Mouse (Mus musculus): Measurements from ENCODE around the gene Cd200r3. TPM values are rescaled to one million over a fixed set of nuclear protein-coding genes. Genes with fewer than 3 reads are reported as not detected.

Cd200r3 gene
- under 1 TPM in 1 of 4 experiments, not detected in 3; 0.22 TPM for total RNA-seq (2022)

GRCm38 (mm10) chr16:44943468-44943867 is at the start of gene Cd200r3:
Cd200r3 (plus strand) TSS chr16:44943678.
- DNase-seq = no peak

DNA sequence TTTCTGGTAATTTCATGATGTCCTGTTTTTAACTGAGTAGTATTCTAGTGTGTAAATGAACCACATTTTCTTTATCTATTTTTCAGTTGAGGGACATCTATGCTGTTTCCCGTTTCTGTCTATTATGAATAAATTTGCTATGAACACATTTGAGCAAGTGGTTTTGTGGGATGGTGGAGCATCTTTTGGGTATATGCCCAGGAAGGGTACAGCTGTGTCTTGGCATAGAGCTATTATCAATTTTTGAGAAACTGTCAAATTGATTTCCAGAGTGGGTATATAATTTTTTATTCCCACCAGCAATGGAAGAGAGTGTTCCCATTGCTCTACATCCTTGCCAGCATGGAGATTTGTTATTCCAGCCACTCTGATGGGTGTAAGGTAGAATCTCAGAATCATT is 11.5 kb upstream of the Cd200r3 start:
- DNase-seq = no peak

DNA sequence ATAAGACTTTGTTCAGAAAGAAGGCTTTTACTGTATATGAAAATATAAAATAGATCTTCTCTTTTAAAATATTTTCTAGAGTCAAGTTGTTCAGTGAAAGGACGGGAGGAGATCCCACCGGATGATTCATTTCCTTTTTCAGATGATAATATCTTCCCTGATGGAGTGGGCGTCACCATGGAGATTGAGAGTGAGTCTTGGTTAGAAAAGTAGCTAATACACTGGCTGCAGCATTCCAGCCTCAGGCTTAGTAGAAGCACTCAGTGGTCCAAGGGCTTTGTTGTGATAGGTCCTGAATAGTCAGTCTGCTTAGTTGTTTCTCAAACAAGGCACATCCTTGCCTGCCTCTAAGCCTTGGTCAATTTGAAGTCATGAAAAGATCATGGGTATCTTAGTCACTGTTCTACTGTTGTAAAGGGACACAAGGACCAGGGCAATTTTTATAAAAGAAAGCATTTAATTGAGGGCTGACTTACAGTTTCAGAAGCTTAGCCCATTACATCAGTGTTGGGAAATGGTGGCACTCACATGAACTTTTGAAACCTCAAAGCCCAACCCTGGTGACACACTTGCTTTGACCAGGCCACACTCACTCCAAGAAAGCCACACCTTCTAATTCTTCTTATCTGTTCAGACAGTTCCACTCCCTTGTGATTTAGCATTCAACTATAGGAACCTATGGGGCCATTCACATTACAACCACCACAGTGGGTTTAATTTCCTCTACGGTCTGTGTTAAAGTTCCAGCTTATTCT is 8.1 kb downstream of the Cd200r3 start:
- DNase-seq = no peak

GRCm38 (mm10) chr16:44962296-44962695 is 18.8 kb downstream of the Cd200r3 start:
- no peak for DNase-seq

DNA sequence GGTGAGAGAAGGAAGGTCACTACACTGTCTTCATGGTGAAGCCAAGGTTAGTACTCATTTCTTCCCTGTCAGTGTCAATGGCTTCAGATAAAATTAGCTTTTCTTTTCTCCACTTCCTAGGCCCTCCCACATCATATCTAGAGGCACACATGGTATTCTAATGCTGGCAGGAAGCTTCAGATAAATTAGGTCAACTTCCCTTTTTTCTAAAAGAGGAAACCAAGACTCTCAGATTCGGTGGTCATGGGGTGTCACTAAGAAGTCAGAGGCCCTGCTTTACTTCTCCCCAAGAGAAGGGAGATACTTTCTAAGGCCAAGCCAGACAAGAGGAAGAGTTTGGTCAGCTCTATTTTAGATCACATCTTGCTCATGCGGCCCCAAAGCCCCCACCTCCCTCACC is 19.3 kb downstream of the Cd200r3 start:
- DNase-seq = no peak

- no peak for DNase-seq
Observed at GRCm38 (mm10) chr16:44964526-44965374, 21.3 kb downstream of the Cd200r3 start.

DNA sequence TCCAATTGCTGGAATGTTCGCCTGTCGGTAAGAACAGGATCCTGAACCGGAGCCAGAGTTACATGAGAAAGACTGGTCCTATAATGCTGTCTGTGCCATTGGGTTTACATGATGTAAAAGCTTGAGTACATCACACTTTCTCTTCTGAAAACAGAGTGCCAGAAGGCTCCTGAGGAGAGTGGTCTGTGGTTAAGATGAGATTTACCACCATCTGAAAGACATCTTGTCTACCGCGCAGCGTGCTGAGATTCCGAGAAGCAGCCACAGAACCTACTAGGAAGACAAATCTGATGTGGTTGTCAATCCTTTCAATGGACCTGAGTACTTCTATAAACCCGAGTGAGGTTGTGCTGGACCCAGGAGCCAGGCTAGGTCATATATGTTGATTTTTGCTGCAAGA is 21.9 kb downstream of the Cd200r3 start:
- no peak for DNase-seq

DNA sequence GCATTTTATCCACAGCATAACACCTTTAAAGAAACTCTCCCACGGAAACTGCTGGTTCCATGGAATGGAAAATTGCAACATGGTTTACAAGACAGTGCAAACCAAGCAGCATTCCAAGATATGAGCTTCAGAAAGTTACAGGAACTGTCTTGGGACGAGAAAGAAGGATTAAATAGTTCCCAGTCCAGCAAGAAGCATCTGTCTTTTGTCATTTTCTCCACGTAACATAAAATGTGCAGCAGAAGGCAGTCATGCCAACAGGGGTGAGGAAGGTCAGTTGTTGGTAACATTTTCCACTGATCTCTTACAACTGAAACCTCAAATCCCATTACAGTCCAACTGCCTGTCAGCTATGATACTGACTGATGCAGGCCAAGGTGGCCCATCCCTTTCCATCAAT is 22.4 kb downstream of the Cd200r3 start:
- no peak for DNase-seq

DNA sequence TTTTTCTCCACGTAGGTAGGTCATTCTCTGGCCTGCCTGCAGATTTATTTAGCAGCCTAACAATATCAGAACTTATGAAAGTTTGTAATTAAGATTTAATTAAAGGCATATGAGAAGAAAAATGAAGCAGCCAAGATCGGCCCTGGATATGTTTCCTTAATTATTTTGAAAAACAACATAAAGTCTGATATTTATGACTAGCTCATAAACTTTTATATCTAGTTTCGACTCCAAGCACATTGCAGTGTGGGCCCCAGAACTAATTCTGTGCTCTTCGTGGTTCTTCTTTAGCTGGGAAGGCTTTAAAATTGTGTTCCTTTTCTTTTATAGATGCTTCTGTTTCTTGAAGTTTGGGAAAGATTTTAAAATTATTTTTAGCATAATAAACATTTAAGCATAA is 23.4 kb downstream of the Cd200r3 start:
- DNase-seq = no peak

DNA sequence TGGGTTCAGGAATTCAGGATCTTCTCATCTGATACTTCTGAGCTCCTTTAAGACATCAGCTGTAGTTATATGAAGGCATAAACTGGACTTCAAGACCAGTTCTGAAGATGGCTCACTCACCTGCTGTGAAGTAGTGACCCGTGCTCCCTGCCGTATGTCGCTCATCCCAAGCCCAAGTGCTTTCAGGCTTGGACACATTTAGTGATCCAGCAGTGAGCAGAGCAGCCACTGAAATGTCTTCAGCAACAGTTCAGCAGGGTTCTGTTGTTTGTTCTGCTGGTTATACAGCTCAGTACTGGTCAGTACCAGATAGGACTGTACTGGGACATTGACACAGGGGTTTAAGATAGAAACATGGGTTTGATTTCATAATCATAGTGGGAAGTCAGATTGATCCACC is 24.6 kb downstream of the Cd200r3 start:
- no peak for DNase-seq

DNA sequence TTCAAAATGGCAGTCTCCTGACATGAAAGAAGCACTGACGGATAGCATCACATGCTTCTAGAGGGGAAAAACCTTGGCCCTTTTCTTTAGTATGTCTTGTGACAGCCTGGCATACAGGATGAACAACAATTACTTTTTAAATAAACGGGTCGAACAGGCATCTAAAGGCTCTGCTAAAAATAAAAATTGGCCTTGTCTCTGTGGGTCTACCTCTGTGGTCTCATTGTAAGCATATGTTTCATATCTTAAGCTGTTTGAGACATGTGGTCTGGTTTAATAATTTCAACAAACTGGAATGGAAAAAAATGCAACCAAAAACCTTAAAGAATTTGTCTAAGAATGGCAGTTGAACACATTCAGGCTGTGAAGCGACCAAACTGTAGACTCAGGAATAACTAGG is 27.4 kb downstream of the Cd200r3 start:
- no peak for DNase-seq

DNA sequence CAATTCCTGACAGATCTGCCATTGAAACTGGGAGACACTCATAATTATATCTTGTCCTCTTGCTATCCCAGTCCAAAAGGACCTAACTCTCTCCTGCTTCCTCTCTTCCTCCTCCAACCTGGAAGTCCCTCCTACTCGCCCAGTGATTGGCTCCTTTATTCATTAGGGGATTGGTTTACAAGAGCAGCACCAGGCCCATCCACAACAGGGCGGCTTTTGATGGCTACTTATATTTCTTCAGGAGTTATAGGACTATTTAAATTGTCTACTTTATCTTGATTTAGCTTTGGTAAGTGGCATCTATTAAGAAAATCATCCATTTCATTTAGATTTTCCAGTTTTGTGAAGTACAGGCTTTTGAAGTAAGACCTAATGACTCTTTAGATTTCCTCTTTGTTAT is 30.6 kb downstream of the Cd200r3 start:
- DNase-seq = no peak

DNA sequence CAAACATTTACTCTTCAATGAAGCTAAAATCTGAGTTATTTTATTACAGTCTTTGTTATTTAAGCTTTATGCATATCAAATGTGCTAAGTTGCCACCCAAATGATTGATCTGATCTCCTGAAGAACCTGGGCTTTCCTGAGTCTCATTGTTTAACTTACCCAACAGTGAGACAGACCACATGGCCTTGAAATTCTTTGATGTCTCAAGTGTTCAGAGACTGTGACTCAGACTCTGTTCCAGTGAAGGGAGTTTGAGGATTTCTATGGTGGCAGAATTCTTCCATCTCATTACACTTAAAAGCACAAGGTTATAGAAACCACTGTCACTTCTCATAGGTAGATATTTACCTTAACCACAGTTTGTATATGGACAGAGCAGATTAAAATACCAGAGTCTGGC is 32.6 kb downstream of the Cd200r3 start:
- DNase-seq = no peak

- no peak for DNase-seq
Observed at GRCm38 (mm10) chr16:44976892-44977633, 33.6 kb downstream of the Cd200r3 start.

- DNase-seq = no peak
Observed at GRCm38 (mm10) chr16:44978193-44978592, 34.7 kb downstream of the Cd200r3 start.

GRCm38 (mm10) chr16:44979355-44979896 is 35.9 kb downstream of the Cd200r3 start:
- no peak for DNase-seq

GRCm38 (mm10) chr16:44982972-44983371 is 39.5 kb downstream of the Cd200r3 start:
- DNase-seq = no peak

DNA sequence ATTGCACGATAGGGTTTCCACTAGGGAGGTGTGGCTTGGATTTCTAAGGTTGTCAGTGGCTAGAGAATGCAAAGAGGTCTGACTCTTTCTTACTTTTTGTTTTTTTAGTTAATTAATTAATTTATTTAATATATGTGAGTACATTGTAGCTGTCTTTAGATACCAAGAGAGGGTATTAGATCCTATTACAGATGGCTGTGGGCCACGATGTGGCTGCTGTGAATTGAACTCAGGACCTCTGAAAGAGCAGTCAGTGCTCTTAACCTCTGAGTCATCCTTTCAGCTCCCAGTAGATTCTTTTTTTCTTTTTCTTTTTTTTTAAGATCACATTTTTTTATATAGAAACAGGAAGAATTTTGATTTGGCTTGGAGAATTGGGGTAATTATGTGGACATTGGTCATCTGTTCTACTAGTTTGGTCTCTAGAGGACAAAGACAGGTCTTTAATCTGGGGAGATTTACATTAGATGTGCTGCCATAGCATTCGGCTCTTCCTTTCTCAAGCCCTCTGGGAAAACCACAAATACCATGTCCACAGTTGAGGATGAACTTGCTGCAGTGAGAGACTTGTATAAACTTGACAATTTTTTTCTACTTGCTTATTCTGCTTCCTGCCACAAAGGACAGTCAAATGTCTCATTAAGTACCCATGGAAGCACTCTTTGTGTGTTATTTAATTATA is 40.0 kb downstream of the Cd200r3 start:
- DNase-seq = no peak

DNA sequence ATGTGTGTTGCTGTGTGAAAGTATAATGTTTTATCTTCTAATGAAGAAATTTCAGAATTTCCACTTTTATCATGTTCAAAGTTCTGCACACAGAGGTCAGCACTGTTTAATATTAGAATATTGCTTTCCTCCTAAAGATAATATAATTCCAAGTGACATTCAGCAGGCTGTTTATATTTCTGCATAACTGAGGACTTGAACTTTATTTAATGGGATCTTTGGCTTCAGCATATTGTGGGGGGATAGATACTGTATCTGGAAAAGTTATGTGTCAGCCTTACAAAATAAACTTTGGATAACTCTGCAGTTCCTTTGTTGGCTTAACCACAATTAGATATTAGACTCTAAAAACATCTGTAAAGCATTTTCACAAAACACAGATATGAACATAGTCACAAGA is 40.6 kb downstream of the Cd200r3 start:
- no peak for DNase-seq

DNA sequence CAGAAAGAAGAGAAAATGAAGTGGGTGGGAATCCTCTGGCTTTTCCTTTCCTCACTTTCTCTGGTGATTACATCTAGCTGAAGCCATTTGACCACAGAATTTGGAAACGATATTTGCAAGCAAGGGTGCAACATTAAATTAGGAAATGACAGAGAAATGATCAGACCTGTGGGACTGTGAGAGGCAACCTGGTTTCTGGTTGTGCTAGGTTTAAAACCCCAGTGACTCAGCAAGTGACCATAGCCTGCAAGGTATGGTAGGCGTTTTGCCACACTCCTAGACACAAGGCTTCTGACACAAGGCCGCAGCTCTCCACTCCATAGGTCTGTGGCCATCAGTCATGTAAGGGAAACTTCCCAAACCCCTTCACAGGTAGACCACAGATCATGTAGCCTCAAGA is 41.4 kb downstream of the Cd200r3 start:
- DNase-seq = no peak

GRCm38 (mm10) chr16:44986029-44986428 is 42.6 kb downstream of the Cd200r3 start:
- DNase-seq = no peak

GRCm38 (mm10) chr16:44988667-44989357 is 45.3 kb downstream of the Cd200r3 start:
- no peak for DNase-seq
